In the genomic region with DNA sequence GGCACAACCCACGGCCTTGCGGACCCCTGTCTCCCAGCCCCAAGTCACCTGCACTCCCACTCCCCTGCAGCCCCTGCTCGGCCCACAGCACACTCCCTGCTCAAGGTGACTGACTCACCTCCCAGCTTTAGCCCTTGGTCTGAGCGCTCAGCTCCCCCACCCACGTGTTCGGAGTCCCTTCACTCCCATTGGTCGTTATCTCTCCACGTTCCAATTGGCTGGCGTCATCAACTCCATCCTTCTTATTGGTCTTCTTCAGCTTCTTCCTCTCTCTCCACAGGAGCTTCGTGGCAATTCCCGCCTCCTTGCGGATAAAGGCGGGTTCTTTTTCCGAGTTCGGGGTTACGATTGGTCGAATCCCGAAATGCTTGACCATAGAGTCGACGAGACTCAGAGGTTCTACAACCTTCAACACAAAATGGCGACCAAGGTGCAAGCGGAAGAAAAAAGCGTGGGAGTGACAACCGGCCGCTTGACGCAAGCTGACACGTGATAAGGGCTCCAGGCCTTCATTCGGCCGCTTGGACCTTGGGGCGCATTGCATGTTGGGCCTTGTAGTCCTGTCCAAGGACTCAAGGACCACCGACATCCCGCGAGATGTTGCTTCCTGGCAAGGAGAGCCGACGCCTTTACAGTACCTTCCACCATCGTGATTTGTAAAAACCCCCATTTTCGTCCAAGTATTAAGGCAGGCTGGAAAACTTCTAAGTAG, we compare ENCODE assay signal across 8 mouse cellular contexts. TPM values are rescaled to one million over a fixed set of nuclear protein-coding genes. Genes with fewer than 3 reads are reported as not detected.
DNase-seq lines count a peak whose midpoint lies in the region; ATAC-seq lines count a peak whose summit lies in the region.

A gene (minus strand): TSS at position 162 of the 712 bp plus-strand sequence.

- H3K27me3 ChIP-seq in heart, embryonic 13.5 days (replicated peaks), result no peaks in the 10 kb centered on the region
- H3K27me3 ChIP-seq in liver, embryonic 12.5 days (replicated peaks), result no peaks in the 10 kb centered on the region
- H3K27me3 ChIP-seq in stomach, embryonic 15.5 days (replicated peaks), result no peaks in the 10 kb centered on the region

- WGBS in heart, embryonic 13.5 days, result under 1% methylated on average over 37 of the region's 37 CpGs
- under 1% methylated on average over 37 of the region's 37 CpGs for WGBS in liver, embryonic 12.5 days (ENCODE audit: insufficient replicate concordance)
- WGBS in stomach, embryonic 15.5 days, result under 1% methylated on average over 37 of the region's 37 CpGs

- peak within 1 kb of the TSS; percentile 61 for H3K27ac ChIP-seq in brown adipose tissue, adult 24 weeks (replicated peaks; ENCODE audit: low read depth, low read length)
- peak within 1 kb of the TSS; percentile 89 for H3K27ac ChIP-seq in heart, embryonic 13.5 days (replicated peaks)
- H3K27ac ChIP-seq in liver, embryonic 12.5 days, result peak within 1 kb of the TSS; percentile 82
- peak within 1 kb of the TSS; percentile 86 for H3K27ac ChIP-seq in stomach, embryonic 15.5 days

- peak within 1 kb of the TSS; percentile 74 for H3K4me2 ChIP-seq in heart, embryonic 13.5 days
- H3K4me2 ChIP-seq in liver, embryonic 12.5 days, result peak within 1 kb of the TSS; percentile 84
- peak within 1 kb of the TSS; percentile 79 for H3K4me2 ChIP-seq in stomach, embryonic 15.5 days

- peak within 1 kb of the TSS; percentile 95 for H3K9ac ChIP-seq in heart, embryonic 13.5 days
- H3K9ac ChIP-seq in liver, embryonic 12.5 days, result peak within 1 kb of the TSS; percentile 82
- peak within 1 kb of the TSS; percentile 89 for H3K9ac ChIP-seq in stomach, embryonic 15.5 days

- peak; percentile 99 for DNase-seq in CD4-positive, CD25-positive, alpha-beta regulatory T cell, adult 2 months (ENCODE audit: low read depth, low spot score)
- DNase-seq in fat pad, adult 2 months (ENCODE audit: extremely low read depth, low read depth, low spot score), result peak; percentile 100
- DNase-seq in kidney, postnatal 10 days, result peak; percentile 98
- peak; percentile 99 for DNase-seq in natural killer cell, adult 2 months (ENCODE audit: low spot score in 2 of 2)

- H3K4me1 ChIP-seq in brown adipose tissue, adult 24 weeks (ENCODE audit: control insufficient read depth, insufficient read depth, insufficient read length, low read length), result peaks cover 3% of the 10 kb centered on the region; the same call in 1 of the 2 replicates
- H3K4me1 ChIP-seq in heart, embryonic 13.5 days, result peaks cover 27% of the 10 kb centered on the region
- peaks cover 43% of the 10 kb centered on the region for H3K4me1 ChIP-seq in liver, embryonic 12.5 days
- peaks cover 12% of the 10 kb centered on the region; the same call in 1 of the 2 replicates for H3K4me1 ChIP-seq in stomach, embryonic 15.5 days

- H3K4me3 ChIP-seq in brown adipose tissue, adult 24 weeks (ENCODE audit: insufficient read depth, low read depth, low read length), result peak within 1 kb of the TSS; percentile 65
- H3K4me3 ChIP-seq in heart, embryonic 13.5 days, result peak within 1 kb of the TSS; percentile 84
- peak within 1 kb of the TSS; percentile 74 for H3K4me3 ChIP-seq in liver, embryonic 12.5 days
- H3K4me3 ChIP-seq in stomach, embryonic 15.5 days (replicated peaks), result peak within 1 kb of the TSS; percentile 85

- no peaks in the 10 kb centered on the region for H3K9me3 ChIP-seq in heart, embryonic 13.5 days
- H3K9me3 ChIP-seq in liver, embryonic 12.5 days (replicated peaks), result no peaks in the 10 kb centered on the region
- no peaks in the 10 kb centered on the region for H3K9me3 ChIP-seq in stomach, embryonic 15.5 days

- peaks cover 25% of the 10 kb centered on the region for H3K36me3 ChIP-seq in heart, embryonic 13.5 days
- peaks cover 27% of the 10 kb centered on the region for H3K36me3 ChIP-seq in liver, embryonic 12.5 days
- H3K36me3 ChIP-seq in stomach, embryonic 15.5 days, result 0 out of 2 replicates have a peak, but pooled peaks cover 1% of the 10 kb centered on the region

- peak; percentile 97 for ATAC-seq in heart, embryonic 13.5 days (ENCODE audit: extremely low read depth, insufficient number of reproducible peaks, low FRiP score, low TSS enrichment)
- ATAC-seq in liver, embryonic 12.5 days, result peak; percentile 92
- peak; percentile 96 for ATAC-seq in stomach, embryonic 15.5 days (ENCODE audit: insufficient read depth, low FRiP score, low read depth)

RNA-seq across cellular contexts. Expression of the gene that starts here (rescaled TPM):
- polyA plus RNA-seq in brown adipose tissue, adult 24 weeks (2012; ENCODE audit: insufficient read depth, insufficient read length, missing spikeins), result 43.7 and 57.2 TPM in 2 replicates
- 1,502 and 1,689 TPM in 2 replicates for polyA plus RNA-seq in heart, embryonic 13.5 days (2015; fragmentation: Nextera tagmentation; extraction: Ambion mirVana)
- polyA plus RNA-seq in liver, embryonic 12.5 days (2016; fragmentation: Nextera tagmentation; extraction: Ambion mirVana), result 657 and 705 TPM in 2 replicates
- polyA plus RNA-seq in stomach, embryonic 15.5 days (2015; fragmentation: Nextera tagmentation; extraction: Ambion mirVana), result 718 and 882 TPM in 2 replicates

Comparison
In these comparisons a context has a peak if more than half of its experiments do, and no peak if none do; other contexts are left out.
1. Peak in every context shown above with its lines: DNase-seq, ATAC-seq, H3K4me3 ChIP-seq and H3K27ac ChIP-seq.
2. RNA of the gene that starts here (polyA plus RNA-seq): 1,502 to 1,689 TPM in heart, embryonic 13.5 days, 718 to 882 TPM in stomach, embryonic 15.5 days and 657 to 705 TPM in liver, embryonic 12.5 days; 43.7 to 57.2 TPM in brown adipose tissue, adult 24 weeks; every median in the first group is over 10 times any median in the second.